Mouse (Mus musculus): ENCODE results near the gene Wscd1. TPM values are rescaled to one million over a fixed set of nuclear protein-coding genes. Genes with fewer than 3 reads are reported as not detected.

Gene Wscd1
- 1 to 10 TPM; 2.4 to 3.5 TPM for total RNA-seq (2023)

GRCm38 (mm10) chr11:71749671-71750070, at the start of gene Wscd1:
Gene Wscd1, plus strand, starts transcription at chr11:71749920.

